Mouse (Mus musculus) liver, embryonic 14.5 days (tissue): ENCODE data around the gene Hectd4.

Source experiments
- CTCF ChIP-seq: IDR thresholded peaks from 2 replicates; pipeline ENCODE4 v1.5.1; 2016; ENCODE audit warnings: antibody characterized with exemption, low read depth, control low read depth
- EP300 ChIP-seq: IDR thresholded peaks from 2 replicates; pipeline ENCODE4 v1.6.1; 2016; ENCODE audit warnings: antibody characterized with exemption, low read depth

DNA sequence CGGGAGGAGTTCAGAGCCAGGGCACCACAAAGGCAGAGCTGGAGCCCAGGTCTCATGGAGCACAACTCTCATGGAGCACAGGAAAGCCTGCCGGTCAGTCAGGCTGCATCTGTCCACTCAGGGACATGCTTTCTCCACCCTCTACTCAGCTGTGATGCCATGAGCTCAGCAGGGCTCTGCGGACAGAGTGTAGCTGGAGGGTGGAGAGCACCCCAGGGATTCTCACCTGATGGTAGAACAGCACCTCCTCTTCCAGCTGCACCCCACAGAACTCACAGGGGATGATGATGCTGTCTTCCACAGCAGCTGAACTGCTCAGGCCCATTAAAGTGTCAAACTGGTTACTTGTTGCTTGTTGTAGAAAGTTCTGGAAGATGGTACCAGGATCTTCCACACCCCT lies 154.8 kb downstream of the Hectd4 start:
- no peak for TF ChIP-seq CTCF
- TF ChIP-seq EP300 = no peak
